Mouse (Mus musculus) brain, embryonic 14.5 days (tissue): ENCODE data around the gene Selenof.

Experiments
- CTCF ChIP-seq: fragments of 200-500 bp; IDR thresholded peaks from 2 replicates; pipeline ENCODE4 v1.5.1; 2012; ENCODE audit warnings: inconsistent platforms, mild to moderate bottlenecking, moderate library complexity, borderline replicate concordance; ENCODE audit not compliant: insufficient read depth, insufficient read length; ENCODE audit errors: extremely low read depth
- POLR2A ChIP-seq: fragments of 200-500 bp; IDR thresholded peaks from 2 replicates; pipeline ENCODE4 v1.6.1; 2012; ENCODE audit warnings: mild to moderate bottlenecking, inconsistent platforms, borderline replicate concordance; ENCODE audit not compliant: poor library complexity, insufficient read depth, insufficient read length, severe bottlenecking; ENCODE audit errors: extremely low read depth

DNA sequence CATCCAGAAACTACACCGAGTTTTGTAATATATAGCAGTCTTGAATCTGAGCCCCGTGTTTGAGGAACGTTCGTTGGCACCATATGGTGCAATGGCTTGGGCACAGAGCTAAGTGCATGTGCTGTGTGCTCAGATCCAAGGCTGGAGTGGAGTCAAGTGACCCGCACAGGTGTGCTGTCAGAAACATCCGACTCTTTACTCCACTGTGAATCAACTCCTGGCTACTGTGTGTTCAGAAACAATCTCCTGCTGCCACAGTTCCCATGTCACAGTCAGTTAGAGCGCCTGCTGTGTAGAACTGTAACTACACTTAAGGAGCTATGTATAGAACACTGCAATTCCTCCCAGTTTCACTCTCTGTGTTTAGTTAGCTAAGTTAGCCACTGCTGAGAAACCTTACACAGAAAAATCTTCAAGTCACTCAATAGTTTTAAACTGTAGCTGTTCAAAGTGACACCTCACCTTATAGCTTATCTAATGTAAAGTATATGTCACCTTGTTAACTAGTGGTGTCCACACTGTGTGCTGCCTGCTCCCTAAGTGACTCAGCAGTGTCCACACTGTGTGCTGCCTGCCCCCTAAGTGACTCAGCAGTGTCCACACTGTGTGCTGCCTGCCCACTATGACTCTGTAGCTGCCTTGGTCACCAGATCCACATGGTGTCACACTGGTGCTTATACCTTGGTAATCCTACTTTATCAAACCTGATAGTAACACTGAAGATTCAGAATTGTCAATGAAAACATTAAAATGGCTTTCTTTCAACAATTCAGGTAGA lies 32.8 kb upstream of the Selenof start:
- TF ChIP-seq CTCF = no peak
- TF ChIP-seq POLR2A = no peak
